Mouse (Mus musculus): ENCODE data around the gene Pnmal1. TPM values are rescaled to one million over a fixed set of nuclear protein-coding genes. Genes with fewer than 3 reads are reported as not detected.
"Not testable (repeated sequence)": the region's sequence is repeated elsewhere in the genome, so short reads cannot be mapped to it uniquely, and the experiment has no call there.

The Pnmal1 gene
- polyA plus RNA-seq, 1 experiment from 2014 or later: 0.65 TPM

DNA sequence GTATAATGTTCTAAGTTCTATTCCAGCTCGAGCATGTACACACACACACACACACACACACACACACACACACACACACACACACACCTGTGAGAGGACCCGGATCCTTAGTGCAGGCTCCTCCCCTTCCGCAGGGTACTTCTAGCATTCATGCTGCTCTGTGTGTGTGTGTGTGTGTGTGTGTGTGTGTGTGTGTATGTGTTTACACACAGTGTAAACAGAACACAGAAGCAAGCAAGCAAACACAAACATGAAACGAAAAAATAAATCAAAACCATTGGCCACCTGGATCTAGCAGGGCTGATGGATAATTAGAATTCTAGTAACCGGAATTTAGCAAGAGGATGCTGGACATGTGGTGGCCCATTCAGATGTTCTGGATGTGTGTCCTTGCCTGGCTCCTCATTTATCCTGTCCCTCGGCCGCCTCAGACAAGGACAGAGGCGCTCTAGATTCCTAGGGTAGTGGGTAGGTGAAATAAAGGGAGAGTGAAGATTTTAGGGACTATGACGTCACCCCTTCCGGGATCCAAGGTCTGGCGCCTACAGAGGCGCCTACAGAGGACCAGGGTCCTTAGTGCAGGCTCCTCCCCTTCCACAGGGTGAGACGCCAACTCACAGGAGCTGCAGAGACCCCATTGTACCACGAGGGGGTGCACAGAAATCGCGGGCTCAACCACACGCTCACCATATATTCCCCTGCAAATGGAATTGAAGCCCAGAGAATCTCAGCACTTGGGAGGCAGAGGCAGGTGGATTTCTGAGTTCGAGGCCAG lies 8.4 kb upstream of the Pnmal1 start:
- H3K36me3 ChIP-seq (ENCODE audit: insufficient read depth, low read length): no peaks in the 10 kb centered on the region
- peaks cover 29% of the 10 kb centered on the region for H3K4me1 ChIP-seq (ENCODE audit: insufficient read depth, low read length)
- H3K4me2 ChIP-seq (replicated peaks; ENCODE audit: low read depth, low read length): no peak overlapping the region
- H3K27ac ChIP-seq (ENCODE audit: low read length): no peak overlapping the region
- H3K4me3 ChIP-seq (ENCODE audit: low read length): no peak overlapping the region
- ATAC-seq (ENCODE audit: low FRiP score, low TSS enrichment): peak; percentile 66
- peaks cover 40% of the 10 kb centered on the region for H3K27me3 ChIP-seq (ENCODE audit: insufficient read depth, low read length)
- whole genome bisulfite sequencing: 26% methylated on average over 18 of the region's 18 CpGs
- no peak overlapping the region for H3K9ac ChIP-seq (replicated peaks; ENCODE audit: low read length)
- H3K9me3 ChIP-seq (ENCODE audit: low read length): no peaks in the 10 kb centered on the region

DNA sequence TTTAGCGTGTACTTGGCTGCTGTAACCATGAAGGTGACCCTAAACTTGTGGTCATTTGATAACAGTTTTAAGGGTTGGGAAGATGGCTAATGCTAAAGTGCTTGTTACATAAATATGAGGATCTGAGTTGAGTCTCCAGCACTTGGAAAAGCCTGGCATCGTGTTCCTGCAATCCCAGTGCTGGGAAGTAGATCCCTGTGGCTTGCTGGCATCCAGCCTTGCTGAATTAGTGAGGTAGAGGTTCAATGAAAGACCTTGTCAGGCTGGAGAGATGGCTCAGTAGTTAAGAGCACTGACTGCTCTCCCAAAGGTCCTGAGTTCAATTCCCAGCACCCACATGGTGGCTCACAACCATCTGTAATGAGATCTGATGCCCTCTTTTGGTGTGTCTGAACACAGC lies 5.7 kb upstream of the Pnmal1 start:
- peaks cover 13% of the 10 kb centered on the region for H3K27me3 ChIP-seq (ENCODE audit: insufficient read depth, low read length)
- 72% methylated on average over 2 of the region's 2 CpGs for WGBS

DNA sequence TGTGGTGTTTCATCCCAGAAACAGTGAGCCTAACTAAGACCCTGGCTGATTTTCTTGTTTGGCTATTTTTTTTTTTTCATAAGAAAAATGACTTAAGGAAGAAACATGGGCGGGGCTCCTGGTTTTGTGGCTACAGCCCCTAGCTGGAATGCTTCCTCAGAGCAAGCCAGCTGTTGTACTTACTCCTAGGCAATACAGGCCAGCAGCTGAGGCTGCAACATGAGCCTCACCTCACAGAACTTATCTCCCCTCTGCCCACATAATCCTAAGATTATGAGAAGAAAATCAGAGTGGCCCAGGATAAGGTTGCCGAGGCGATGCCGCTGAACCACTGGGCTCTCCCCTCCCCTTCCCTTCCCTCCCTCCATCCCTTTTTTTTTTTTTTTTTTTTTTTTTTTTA lies 3.8 kb upstream of the Pnmal1 start:
- WGBS: 82% methylated on average over 4 of the region's 4 CpGs
- Histone ChIP-seq H3K4me2 (replicated peaks; ENCODE audit: low read depth, low read length) (no peak overlapping the region), H3K36me3 (ENCODE audit: insufficient read depth, low read length) (no peaks in the 10 kb centered on the region), H3K27me3 (ENCODE audit: insufficient read depth, low read length) (no peaks in the 10 kb centered on the region), H3K9me3 (ENCODE audit: low read length) (no peaks in the 10 kb centered on the region), H3K27ac (ENCODE audit: low read length) (no peak overlapping the region), H3K9ac (replicated peaks; ENCODE audit: low read length) (no peak overlapping the region), H3K4me1 (ENCODE audit: insufficient read depth, low read length) (0 out of 2 replicates have a peak, but pooled peaks cover 3% of the 10 kb centered on the region), H3K4me3 (ENCODE audit: low read length) (no peak overlapping the region)
- ATAC-seq (ENCODE audit: low FRiP score, low TSS enrichment): no peak

More for the DNA sequence above, 5.7 kb upstream of the Pnmal1 start:
- ATAC-seq (ENCODE audit: low FRiP score, low TSS enrichment); H3K27ac ChIP-seq (ENCODE audit: low read length); H3K9ac ChIP-seq (replicated peaks; ENCODE audit: low read length); H3K4me2 ChIP-seq (replicated peaks; ENCODE audit: low read depth, low read length); H3K4me3 ChIP-seq (ENCODE audit: low read length); H3K9me3 ChIP-seq (ENCODE audit: low read length); H3K36me3 ChIP-seq (ENCODE audit: insufficient read depth, low read length); H3K4me1 ChIP-seq (ENCODE audit: insufficient read depth, low read length): not testable (repeated sequence)

DNA sequence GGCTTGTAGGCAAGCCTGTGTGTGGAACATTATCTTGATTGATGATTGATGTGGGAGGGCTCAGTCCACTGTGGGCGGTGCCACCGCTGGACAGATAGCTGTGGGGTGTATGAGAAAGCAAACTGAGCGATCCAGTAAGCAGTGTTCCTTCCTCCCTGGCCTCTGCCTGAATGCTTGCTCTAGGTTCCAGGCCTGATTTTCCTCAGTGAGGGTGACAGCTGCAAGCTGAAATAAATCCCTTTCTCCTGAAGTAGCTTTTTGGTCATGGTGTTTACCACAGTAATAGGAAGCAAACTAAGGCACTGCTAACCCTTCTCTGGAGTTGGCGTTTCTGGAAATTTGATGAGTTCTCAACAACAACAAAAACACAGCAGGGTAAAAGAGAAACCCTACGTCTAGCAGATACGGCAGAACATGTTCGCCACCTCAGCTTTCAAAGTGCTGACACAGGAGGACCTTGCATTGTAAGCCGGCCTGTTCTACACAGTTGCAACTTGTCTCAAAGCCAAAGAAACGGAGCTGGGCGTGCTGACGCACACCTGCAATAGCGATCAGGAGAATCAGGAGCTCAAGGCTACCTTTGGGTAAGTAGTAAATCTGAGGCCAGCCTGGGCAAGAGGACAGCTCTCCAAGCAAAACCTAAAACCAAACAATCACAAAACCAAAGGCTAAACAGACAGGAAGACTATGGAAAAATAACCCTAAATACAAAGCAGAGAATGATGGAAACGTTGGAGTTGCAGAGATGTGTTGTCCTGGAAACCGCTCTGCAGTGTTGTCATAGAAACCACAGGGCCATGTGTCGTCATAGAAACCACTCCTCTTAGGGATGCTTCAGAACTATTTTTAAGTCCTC lies 2.8 kb upstream of the Pnmal1 start:
- Histone ChIP-seq H3K27ac (ENCODE audit: low read length) (no peak overlapping the region), H3K36me3 (ENCODE audit: insufficient read depth, low read length) (no peaks in the 10 kb centered on the region), H3K4me2 (replicated peaks; ENCODE audit: low read depth, low read length) (no peak overlapping the region), H3K27me3 (ENCODE audit: insufficient read depth, low read length) (no peaks in the 10 kb centered on the region), H3K9me3 (ENCODE audit: low read length) (no peaks in the 10 kb centered on the region), H3K4me3 (ENCODE audit: low read length) (no peak overlapping the region), H3K4me1 (ENCODE audit: insufficient read depth, low read length) (0 out of 2 replicates have a peak, but pooled peaks cover 3% of the 10 kb centered on the region), H3K9ac (replicated peaks; ENCODE audit: low read length) (no peak overlapping the region)
- 55% methylated on average over 15 of the region's 15 CpGs for WGBS
- no peak for ATAC-seq (ENCODE audit: low FRiP score, low TSS enrichment)

DNA sequence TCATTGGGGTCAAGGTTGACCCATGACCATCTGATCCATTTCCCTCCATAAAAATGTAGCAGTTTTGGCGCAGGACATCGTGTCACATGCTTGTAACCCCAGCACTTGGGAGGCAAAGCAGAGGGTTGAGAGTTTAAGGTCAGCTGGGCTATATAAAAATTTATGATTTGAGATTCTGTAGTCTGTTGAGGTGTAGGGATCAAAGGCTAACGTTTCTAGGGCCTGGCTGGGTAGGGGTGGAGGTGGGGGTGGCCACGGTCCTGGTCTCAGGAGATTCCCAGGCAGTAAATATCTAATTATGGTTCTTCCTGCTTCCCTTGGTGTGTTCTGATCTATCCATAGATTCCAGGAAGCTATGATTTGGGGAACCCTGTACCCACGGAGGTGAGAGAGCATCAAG lies 2.2 kb downstream of the Pnmal1 start:
- Histone ChIP-seq H3K27me3 (ENCODE audit: insufficient read depth, low read length) (no peaks in the 10 kb centered on the region), H3K4me1 (ENCODE audit: insufficient read depth, low read length) (0 out of 2 replicates have a peak, but pooled peaks cover 3% of the 10 kb centered on the region), H3K36me3 (ENCODE audit: insufficient read depth, low read length) (no peaks in the 10 kb centered on the region), H3K9ac (replicated peaks; ENCODE audit: low read length) (no peak overlapping the region), H3K4me3 (ENCODE audit: low read length) (no peak overlapping the region), H3K4me2 (replicated peaks; ENCODE audit: low read depth, low read length) (no peak overlapping the region), H3K9me3 (ENCODE audit: low read length) (no peaks in the 10 kb centered on the region), H3K27ac (ENCODE audit: low read length) (no peak overlapping the region)
- 60% methylated on average over 5 of the region's 5 CpGs for WGBS
- no peak for ATAC-seq (ENCODE audit: low FRiP score, low TSS enrichment)

DNA sequence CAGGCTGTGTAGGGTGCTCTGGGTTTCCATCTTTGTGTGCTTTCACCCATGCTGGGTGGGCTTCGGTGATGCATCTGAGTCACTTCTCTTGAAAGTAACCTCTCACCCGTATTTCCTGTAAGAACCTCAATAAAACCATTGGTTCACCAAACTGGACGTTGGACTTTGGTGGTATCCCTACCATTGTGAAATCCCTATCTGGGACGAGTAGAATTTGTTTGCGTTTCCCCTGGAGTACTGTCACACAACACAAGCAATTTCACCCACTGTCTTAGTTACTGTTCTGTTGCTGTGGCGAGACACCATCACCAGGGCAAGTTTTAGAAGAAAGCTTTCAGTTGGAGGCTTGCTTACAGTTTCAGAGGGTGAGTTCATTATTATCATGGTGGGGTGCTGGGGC lies 8.9 kb downstream of the Pnmal1 start:
- H3K27me3 ChIP-seq (ENCODE audit: insufficient read depth, low read length): no peaks in the 10 kb centered on the region
- H3K4me3 ChIP-seq (ENCODE audit: low read length): no peak overlapping the region
- 83% methylated on average over 6 of the region's 6 CpGs for WGBS
- H3K27ac ChIP-seq (ENCODE audit: low read length): no peak overlapping the region
- no peaks in the 10 kb centered on the region for H3K9me3 ChIP-seq (ENCODE audit: low read length)
- no peaks in the 10 kb centered on the region for H3K4me1 ChIP-seq (ENCODE audit: insufficient read depth, low read length)
- no peak overlapping the region for H3K9ac ChIP-seq (replicated peaks; ENCODE audit: low read length)
- no peaks in the 10 kb centered on the region for H3K36me3 ChIP-seq (ENCODE audit: insufficient read depth, low read length)
- ATAC-seq (ENCODE audit: low FRiP score, low TSS enrichment): no peak
- H3K4me2 ChIP-seq (replicated peaks; ENCODE audit: low read depth, low read length): no peak overlapping the region

DNA sequence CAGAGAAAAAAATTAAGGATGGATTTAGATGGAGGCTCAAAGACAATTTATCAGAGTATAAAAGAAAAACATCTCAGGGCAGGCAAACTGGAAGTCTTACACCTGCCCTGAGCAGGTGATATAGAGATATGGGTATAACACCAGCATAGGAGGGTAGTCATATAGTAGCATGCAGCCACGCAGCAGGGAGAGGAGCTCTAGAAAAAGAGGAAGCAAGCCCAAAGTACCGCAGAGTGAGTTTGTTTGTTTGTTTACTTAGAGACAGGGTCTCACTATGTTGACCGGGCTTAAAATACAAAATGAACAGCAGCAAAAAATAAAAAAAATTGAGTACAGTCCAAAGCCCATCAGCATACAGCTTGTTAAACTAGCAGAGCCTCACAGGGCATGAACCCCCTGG lies 11.7 kb downstream of the Pnmal1 start:
- Histone ChIP-seq H3K9ac (replicated peaks; ENCODE audit: low read length) (no peak overlapping the region), H3K27ac (ENCODE audit: low read length) (no peak overlapping the region), H3K9me3 (ENCODE audit: low read length) (no peaks in the 10 kb centered on the region), H3K27me3 (ENCODE audit: insufficient read depth, low read length) (no peaks in the 10 kb centered on the region), H3K4me3 (ENCODE audit: low read length) (no peak overlapping the region), H3K4me1 (ENCODE audit: insufficient read depth, low read length) (no peaks in the 10 kb centered on the region), H3K4me2 (replicated peaks; ENCODE audit: low read depth, low read length) (no peak overlapping the region), H3K36me3 (ENCODE audit: insufficient read depth, low read length) (no peaks in the 10 kb centered on the region)
- no peak for ATAC-seq (ENCODE audit: low FRiP score, low TSS enrichment)
- WGBS: 81% methylated on average over 3 of the region's 3 CpGs

DNA sequence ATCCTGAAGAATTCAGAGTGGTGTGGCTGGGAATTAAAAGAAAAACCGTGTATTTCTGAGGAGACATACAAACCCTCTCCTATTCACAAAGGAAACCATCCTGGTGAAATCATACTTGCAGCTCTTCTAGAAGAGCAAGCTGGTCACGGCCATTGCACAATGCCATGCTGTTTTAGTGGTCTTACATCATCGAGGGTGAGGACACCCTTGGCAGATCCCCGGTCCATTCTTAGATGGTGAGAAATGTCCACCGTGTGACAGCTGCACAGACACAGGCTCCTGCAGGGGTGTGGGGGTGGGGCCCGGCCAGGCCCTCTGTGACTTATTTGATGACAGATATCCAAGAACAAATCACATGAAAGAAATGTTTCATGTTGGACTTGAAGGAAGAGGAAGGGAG lies 14.5 kb downstream of the Pnmal1 start:
- Histone ChIP-seq H3K9ac (replicated peaks; ENCODE audit: low read length) (no peak overlapping the region), H3K4me2 (replicated peaks; ENCODE audit: low read depth, low read length) (no peak overlapping the region), H3K36me3 (ENCODE audit: insufficient read depth, low read length) (no peaks in the 10 kb centered on the region), H3K27me3 (ENCODE audit: insufficient read depth, low read length) (no peaks in the 10 kb centered on the region), H3K27ac (ENCODE audit: low read length) (no peak overlapping the region), H3K4me3 (ENCODE audit: low read length) (no peak overlapping the region), H3K9me3 (ENCODE audit: low read length) (no peaks in the 10 kb centered on the region), H3K4me1 (ENCODE audit: insufficient read depth, low read length) (no peaks in the 10 kb centered on the region)
- no peak for ATAC-seq (ENCODE audit: low FRiP score, low TSS enrichment)
- 68% methylated on average over 6 of the region's 6 CpGs for WGBS

DNA sequence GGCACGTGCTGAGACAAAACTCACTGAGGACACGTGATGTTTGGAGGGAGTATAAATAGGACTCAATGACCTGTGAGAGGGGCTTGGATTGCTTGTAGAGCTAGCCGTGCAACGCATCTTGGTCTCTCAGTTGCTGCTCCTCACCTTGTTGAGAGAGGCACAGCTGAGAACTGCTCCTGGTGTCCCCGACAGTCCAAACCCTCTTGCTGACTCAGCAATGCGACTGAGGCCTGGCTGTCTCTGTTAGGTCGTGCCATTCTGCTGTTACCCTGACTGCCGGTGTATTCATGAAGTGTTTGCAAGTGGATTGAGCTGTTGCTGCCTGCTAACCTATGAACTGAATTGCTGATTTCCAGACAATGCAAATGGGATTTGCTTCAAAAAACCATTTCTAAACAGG lies 16.8 kb downstream of the Pnmal1 start:
- ATAC-seq (ENCODE audit: low FRiP score, low TSS enrichment): no peak
- 49% methylated on average over 8 of the region's 8 CpGs for WGBS
- Histone ChIP-seq H3K36me3 (ENCODE audit: insufficient read depth, low read length) (no peaks in the 10 kb centered on the region), H3K27ac (ENCODE audit: low read length) (no peak overlapping the region), H3K9ac (replicated peaks; ENCODE audit: low read length) (no peak overlapping the region), H3K9me3 (ENCODE audit: low read length) (no peaks in the 10 kb centered on the region), H3K27me3 (ENCODE audit: insufficient read depth, low read length) (no peaks in the 10 kb centered on the region), H3K4me2 (replicated peaks; ENCODE audit: low read depth, low read length) (no peak overlapping the region), H3K4me3 (ENCODE audit: low read length) (no peak overlapping the region), H3K4me1 (ENCODE audit: insufficient read depth, low read length) (peaks cover 7% of the 10 kb centered on the region; the same call in 1 of the 2 replicates)

DNA sequence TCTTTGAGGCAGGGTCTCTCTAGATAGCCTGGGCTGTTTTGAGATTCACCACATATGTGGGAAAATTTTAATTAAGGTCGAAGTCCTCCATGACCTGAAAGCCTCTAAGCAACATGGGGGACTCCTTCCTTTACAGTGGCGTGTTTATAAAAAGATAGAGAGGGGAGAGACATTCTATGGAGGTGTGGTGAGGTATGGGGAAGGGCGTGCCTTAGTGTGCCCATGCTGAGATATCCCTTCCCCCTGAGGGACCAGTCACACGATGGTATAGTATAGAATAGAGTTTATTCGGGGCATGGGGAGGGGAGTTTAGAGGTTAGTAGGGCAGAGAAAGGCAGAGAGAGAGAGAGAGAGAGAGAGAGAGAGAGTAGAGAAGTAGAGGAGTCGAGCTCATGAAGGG lies 18.7 kb downstream of the Pnmal1 start:
- H3K4me3 ChIP-seq (ENCODE audit: low read length): no peak overlapping the region

More for the DNA sequence above, 18.7 kb downstream of the Pnmal1 start:
- no peaks in the 10 kb centered on the region for H3K36me3 ChIP-seq (ENCODE audit: insufficient read depth, low read length)
- no peak overlapping the region for H3K27ac ChIP-seq (ENCODE audit: low read length)
- no peaks in the 10 kb centered on the region for H3K9me3 ChIP-seq (ENCODE audit: low read length)
- H3K4me2 ChIP-seq (replicated peaks; ENCODE audit: low read depth, low read length): no peak overlapping the region
- H3K4me1 ChIP-seq (ENCODE audit: insufficient read depth, low read length): peaks cover 13% of the 10 kb centered on the region
- H3K27me3 ChIP-seq (ENCODE audit: insufficient read depth, low read length): no peaks in the 10 kb centered on the region
- ATAC-seq (ENCODE audit: low FRiP score, low TSS enrichment): no peak
- WGBS: 78% methylated on average over 6 of the region's 6 CpGs
- H3K9ac ChIP-seq (replicated peaks; ENCODE audit: low read length): no peak overlapping the region
